Mouse (Mus musculus) CH12.LX (cell line): ENCODE measurements at regions not wholly inside any gene's neighbourhood (a gene's known extent, or its start where the extent isn't known, plus 50 kb on each side); places are given as distances from the start of the nearest gene placed in this dataset.

Experiments
- CTCF ChIP-seq, 2 experiments: IDR thresholded peaks in 1 of 2; conservative IDR thresholded peaks in 1 of 2; 2 replicates each; pipeline ENCODE4 v1.5.1; 2011 to 2012; ENCODE audit warnings: low read depth in 2 of 2, low read length in 2 of 2, improper control_type of control experiment in 1 of 2, inconsistent platforms in 1 of 2, mild to moderate bottlenecking in 1 of 2, moderate library complexity in 1 of 2
- EP300 ChIP-seq: IDR thresholded peaks from 2 replicates; pipeline ENCODE4 v1.6.1; 2011; ENCODE audit warnings: low read length, improper control_type of control experiment
- JUN ChIP-seq: IDR thresholded peaks from 2 replicates; pipeline ENCODE4 v1.6.1; 2011; ENCODE audit warnings: low read depth, mild to moderate bottlenecking, low read length, improper control_type of control experiment, moderate library complexity; ENCODE audit not compliant: insufficient read depth
- MAX ChIP-seq: IDR thresholded peaks from 2 replicates; pipeline ENCODE4 v1.6.1; 2011; ENCODE audit warnings: low read length, improper control_type of control experiment
- POLR2AphosphoS2 ChIP-seq: IDR thresholded peaks from 2 replicates; pipeline ENCODE4 v1.6.1; 2011; ENCODE audit warnings: low read depth, low read length, improper control_type of control experiment
- USF1 ChIP-seq: IDR thresholded peaks from 2 replicates; pipeline ENCODE4 v1.6.1; 2014; ENCODE audit warnings: low read depth, mild to moderate bottlenecking, inconsistent platforms, low read length, improper control_type of control experiment

GRCm38 (mm10) chr5:5873425-5873824 lies 124.3 kb upstream of the Steap1 start:
- TF ChIP-seq CTCF (conservative IDR thresholded peaks at IDR 0.05 in 1 of 2, IDR thresholded peaks at IDR 0.05 in 1 of 2; ENCODE audit: low read depth in 2 of 2, low read length in 2 of 2) (no peak), POLR2AphosphoS2 (no peak), MAX (no peak), USF1 (no peak), JUN (no peak), EP300 (no peak)
